Comparison of ENCODE assay signal across 11 mouse cellular contexts in genomic region chr3:104960026-104961000, GRCm38 (mm10). TPM values are rescaled to one million over a fixed set of nuclear protein-coding genes. Genes with fewer than 3 reads are reported as not detected.
DNase-seq lines count a peak whose midpoint lies in the region; ATAC-seq lines count a peak whose summit lies in the region.
"Had no signal": no experiment of that assay in that cellular context is flagged by ENCODE, and none has a peak within 500 bp of the region (broad histone marks: within the 10 kb centered on the region; RNA-seq: fewer than 3 reads in every experiment).

No protein-coding gene starts in this region.

- WGBS in heart, embryonic 11.5 days (ENCODE audit: insufficient replicate concordance): 7% methylated on average over 19 of the region's 19 CpGs
- WGBS in midbrain, embryonic 10.5 days: 5% methylated on average over 19 of the region's 19 CpGs
- whole genome bisulfite sequencing in midbrain, embryonic 16.5 days: 5% methylated on average over 19 of the region's 19 CpGs
- 10% methylated on average over 19 of the region's 19 CpGs for WGBS in limb, embryonic 13.5 days
- 23% methylated on average over 19 of the region's 19 CpGs for WGBS in stomach, embryonic 16.5 days

- no peak for ATAC-seq in heart, embryonic 11.5 days (replicated peaks; ENCODE audit: insufficient number of reproducible peaks, low FRiP score, low TSS enrichment)
- no peak for ATAC-seq in midbrain, embryonic 16.5 days
- ATAC-seq in limb, embryonic 13.5 days (ENCODE audit: low FRiP score, low read depth): no peak
- ATAC-seq in stomach, embryonic 16.5 days (ENCODE audit: insufficient read depth, low FRiP score): no peak

- H3K4me1 ChIP-seq in heart, embryonic 11.5 days (ENCODE audit: control insufficient read depth, insufficient read depth, low read length): peaks cover 25% of the 10 kb centered on the region
- peaks cover 50% of the 10 kb centered on the region for H3K4me1 ChIP-seq in midbrain, embryonic 10.5 days
- H3K4me1 ChIP-seq in midbrain, embryonic 16.5 days (ENCODE audit: control insufficient read depth, insufficient read depth, low read length): peaks cover 11% of the 10 kb centered on the region; the same call in 1 of the 2 replicates
- peaks cover 54% of the 10 kb centered on the region for H3K4me1 ChIP-seq in limb, embryonic 13.5 days
- peaks cover 12% of the 10 kb centered on the region for H3K4me1 ChIP-seq in stomach, embryonic 16.5 days (ENCODE audit: control insufficient read depth, insufficient read depth, low read length)

- peaks cover 48% of the 10 kb centered on the region for H3K27me3 ChIP-seq in heart, embryonic 11.5 days (ENCODE audit: control insufficient read depth, insufficient read depth, low read length)
- H3K27me3 ChIP-seq in midbrain, embryonic 10.5 days (ENCODE audit: low read depth, poor library complexity, severe bottlenecking): peaks cover 78% of the 10 kb centered on the region
- peaks cover 29% of the 10 kb centered on the region for H3K27me3 ChIP-seq in midbrain, embryonic 16.5 days (ENCODE audit: control insufficient read depth, insufficient read depth, low read depth, low read length)
- H3K27me3 ChIP-seq in limb, embryonic 13.5 days: peaks cover 64% of the 10 kb centered on the region
- peaks cover 41% of the 10 kb centered on the region for H3K27me3 ChIP-seq in stomach, embryonic 16.5 days (ENCODE audit: control insufficient read depth, insufficient read depth, low read length)

- H3K4me3 ChIP-seq in heart, embryonic 11.5 days (ENCODE audit: low read depth, low read length): peak overlapping the region; percentile 58
- H3K4me3 ChIP-seq in midbrain, embryonic 10.5 days: peak overlapping the region; percentile 59
- no peak overlapping the region for H3K4me3 ChIP-seq in midbrain, embryonic 16.5 days (ENCODE audit: low read depth, low read length)
- H3K4me3 ChIP-seq in limb, embryonic 13.5 days: peak overlapping the region; percentile 58
- H3K4me3 ChIP-seq in stomach, embryonic 16.5 days (replicated peaks; ENCODE audit: low read length): peak overlapping the region; percentile 57

- no peak overlapping the region for H3K27ac ChIP-seq in heart, embryonic 11.5 days (ENCODE audit: low read depth, low read length)
- H3K27ac ChIP-seq in midbrain, embryonic 10.5 days (replicated peaks): no peak overlapping the region
- no peak overlapping the region for H3K27ac ChIP-seq in midbrain, embryonic 16.5 days (ENCODE audit: low read length)
- no peak overlapping the region for H3K27ac ChIP-seq in limb, embryonic 13.5 days
- H3K27ac ChIP-seq in stomach, embryonic 16.5 days (ENCODE audit: low read length): no peak overlapping the region
- H3K27ac ChIP-seq: liver, embryonic 15.5 days had no signal

- peak overlapping the region; percentile 91 for H3K4me2 ChIP-seq in heart, embryonic 11.5 days
- no peak overlapping the region for H3K4me2 ChIP-seq in midbrain, embryonic 16.5 days (ENCODE audit: low read length)
- H3K4me2 ChIP-seq in limb, embryonic 13.5 days (replicated peaks): peak overlapping the region; percentile 76
- peak overlapping the region; percentile 87 for H3K4me2 ChIP-seq in stomach, embryonic 16.5 days (ENCODE audit: low read depth, low read length)

- H3K9me3 ChIP-seq in heart, embryonic 11.5 days (replicated peaks; ENCODE audit: control insufficient read depth, low read length): no peaks in the 10 kb centered on the region
- H3K9me3 ChIP-seq in midbrain, embryonic 10.5 days (replicated peaks): no peaks in the 10 kb centered on the region
- no peaks in the 10 kb centered on the region for H3K9me3 ChIP-seq in midbrain, embryonic 16.5 days (replicated peaks; ENCODE audit: control insufficient read depth, low read length, poor library complexity, severe bottlenecking)
- no peaks in the 10 kb centered on the region for H3K9me3 ChIP-seq in limb, embryonic 13.5 days
- H3K9me3 ChIP-seq in stomach, embryonic 16.5 days (replicated peaks; ENCODE audit: control insufficient read depth, low read length): no peaks in the 10 kb centered on the region
- H3K9me3 ChIP-seq: liver, embryonic 15.5 days had no signal

- no peak for DNase-seq in heart, adult 9 months (ENCODE audit: low spot score in 2 of 2)
- peak; percentile 24 for DNase-seq in midbrain, embryonic 10.5 days (ENCODE audit: low spot score)
- no peak for DNase-seq in layer of hippocampus, postnatal 25 days (ENCODE audit: extremely low spot score in 1 of 2, low spot score in 1 of 2)
- DNase-seq in layer of hippocampus, adult 18-20 months (ENCODE audit: low spot score in 2 of 2): no peak
- DNase-seq: kidney, postnatal 25 days; thymus, postnatal 14 days had no signal

- H3K36me3 ChIP-seq in heart, embryonic 11.5 days (ENCODE audit: control insufficient read depth, insufficient read depth, low read length): no peaks in the 10 kb centered on the region
- H3K36me3 ChIP-seq in midbrain, embryonic 10.5 days: peaks cover 7% of the 10 kb centered on the region; the same call in 1 of the 2 replicates
- no peaks in the 10 kb centered on the region for H3K36me3 ChIP-seq in midbrain, embryonic 16.5 days (ENCODE audit: control insufficient read depth, insufficient read depth, low read length)
- H3K36me3 ChIP-seq in limb, embryonic 13.5 days: no peaks in the 10 kb centered on the region; the same call in 1 of the 2 replicates
- no peaks in the 10 kb centered on the region for H3K36me3 ChIP-seq in stomach, embryonic 16.5 days (ENCODE audit: control insufficient read depth, insufficient read depth, low read length)
- H3K36me3 ChIP-seq: liver, embryonic 15.5 days had no signal

- no peak overlapping the region; the same call in 1 of the 2 replicates for H3K9ac ChIP-seq in heart, embryonic 11.5 days (ENCODE audit: low read depth, low read length)
- H3K9ac ChIP-seq in midbrain, embryonic 16.5 days (ENCODE audit: low read depth, low read length): no peak overlapping the region; the same call in 1 of the 2 replicates
- H3K9ac ChIP-seq in limb, embryonic 13.5 days: 0 out of 2 replicates have a peak overlapping the region, but pooled peaks have one; percentile 14
- H3K9ac ChIP-seq in stomach, embryonic 16.5 days (ENCODE audit: low read length): peak overlapping the region; percentile 70
- H3K9ac ChIP-seq: liver, embryonic 15.5 days had no signal

RNA-seq across cellular contexts. Expression of gene Wnt2b, which starts 1.4 kb away (rescaled TPM):
- 1.7 and 1.9 TPM in 2 replicates for polyA plus RNA-seq in heart, embryonic 11.5 days (2014; fragmentation: Nextera tagmentation; extraction: Ambion mirVana)
- polyA plus RNA-seq in midbrain, embryonic 10.5 days (2016; fragmentation: Nextera tagmentation; extraction: Ambion mirVana): 1.3 and 1.4 TPM in 2 replicates
- 0.83 and 0.89 TPM in 2 replicates for polyA plus RNA-seq in midbrain, embryonic 16.5 days (2015; fragmentation: Nextera tagmentation; extraction: Ambion mirVana)
- polyA plus RNA-seq in limb, embryonic 13.5 days (2015; fragmentation: Nextera tagmentation; extraction: Ambion mirVana): 1.2 and 1.3 TPM in 2 replicates
- 2.1 and 3.1 TPM in 2 replicates for polyA plus RNA-seq in stomach, embryonic 16.5 days (2015; fragmentation: Nextera tagmentation; extraction: Ambion mirVana)
- total RNA-seq in layer of hippocampus, postnatal 25 days (2021): under 1 TPM; 0.23 to 0.66 TPM
- under 1 TPM; 0.28 to 0.40 TPM for total RNA-seq in layer of hippocampus, adult 18-20 months (2021)

Comparison
In these comparisons a context has a peak if more than half of its experiments do, and no peak if none do; other contexts are left out.
1. H3K9ac ChIP-seq: peak in limb, embryonic 13.5 days (single experiment) and stomach, embryonic 16.5 days (single experiment); none in heart, embryonic 11.5 days (single experiment) and midbrain, embryonic 16.5 days (single experiment).